Mouse (Mus musculus) liver, postnatal 0 days (tissue): ENCODE data around the gene Cars. TPM values are rescaled to one million over a fixed set of nuclear protein-coding genes. Genes with fewer than 3 reads are reported as not detected.

ENCODE experiments used
- ATAC-seq: fragments of 200-750 bp; cut with Nextera tagmentation; 2 replicates; pipeline ENCODE4 v1.8.0; 2017; ENCODE audit warnings: mild to moderate bottlenecking, moderate library complexity
- DNase-seq: peaks from one replicate; pipeline ENCODE4 v3.0.0-alpha.2; 2016
- H3K27ac ChIP-seq: fragments of 300-500 bp; sonication (generic); 2 replicates; pipeline ENCODE4 v1.5.1; 2014; ENCODE audit warnings: antibody characterized with exemption, moderate library complexity, mild to moderate bottlenecking, low read depth
- H3K27me3 ChIP-seq: fragments of 300-500 bp; sonication (generic); 2 replicates; pipeline ENCODE4 v1.6.1; 2014; ENCODE audit warnings: low read length, control low read depth, mixed read lengths; ENCODE audit not compliant: insufficient read depth
- H3K36me3 ChIP-seq: fragments of 300-500 bp; sonication (generic); replicated peaks from 2 replicates; pipeline ENCODE4 v1.6.1; 2014; ENCODE audit warnings: mild to moderate bottlenecking, control low read depth, low read length, moderate library complexity, mixed read lengths; ENCODE audit not compliant: insufficient read depth
- H3K4me1 ChIP-seq: fragments of 300-500 bp; sonication (generic); 2 replicates; pipeline ENCODE4 v1.6.1; 2014; ENCODE audit warnings: antibody characterized with exemption, mild to moderate bottlenecking, control low read depth; ENCODE audit not compliant: insufficient read depth
- H3K4me2 ChIP-seq: fragments of 300-500 bp; sonication (generic); 2 replicates; pipeline ENCODE4 v1.6.1; 2014; ENCODE audit warnings: low read depth, mild to moderate bottlenecking, low read length, moderate library complexity, mixed read lengths
- H3K4me3 ChIP-seq: fragments of 300-500 bp; sonication (generic); 2 replicates; pipeline ENCODE4 v1.5.1; 2014; ENCODE audit warnings: low read depth, low read length
- H3K9ac ChIP-seq: fragments of 300-500 bp; sonication (generic); replicated peaks from 2 replicates; pipeline ENCODE4 v1.6.1; 2014; ENCODE audit warnings: mild to moderate bottlenecking, moderate library complexity
- H3K9me3 ChIP-seq: fragments of 300-500 bp; sonication (generic); 2 replicates; pipeline ENCODE4 v1.6.1; 2016; ENCODE audit warnings: mild to moderate bottlenecking, control low read depth, low read length, mixed read lengths
- CTCF ChIP-seq: sonication (generic); IDR thresholded peaks from 2 replicates; pipeline ENCODE4 v1.5.1; 2016; ENCODE audit warnings: antibody characterized with exemption, low read depth
- EP300 ChIP-seq: IDR thresholded peaks from 2 replicates; pipeline ENCODE4 v1.6.1; 2016; ENCODE audit warnings: antibody characterized with exemption, low read depth, mild to moderate bottlenecking
- WGBS: fragments of 180-500 bp; shearing (Covaris S2); extraction: QIAGEN DNeasy Blood & Tissue Kit; methylation state at CpG from one replicate; pipeline ENCODE4 v1.1.7; 2014; ENCODE audit not compliant: insufficient replicate concordance; 5-methylcytosine and 5-hydroxymethylcytosine counted together
- microRNA-seq: library from miRNA; unstranded; fragments of <30 nt; microRNA quantifications from one replicate; pipeline ENCODE4, GENCODE M21; 2016
- polyA plus RNA-seq: library from polyadenylated mRNA; unstranded; fragments of >200 nt; fragmentation: Nextera tagmentation; extraction: Ambion mirVana; gene quantifications from 2 replicates; pipeline ENCODE4 v1.2.1, GENCODE M21; 2015

Cars gene
- polyA plus RNA-seq, 1 experiment from 2014 or later = 22.7 TPM

- DNase-seq (no peak), ATAC-seq (no peak)
- H3K4me2 ChIP-seq = no peak overlapping the region
- WGBS = 84% methylated on average over 3 of the region's 3 CpGs
- TF ChIP-seq CTCF (peak; percentile 51), EP300 (no peak)
- no peak overlapping the region for H3K9ac ChIP-seq
- no peaks in the 10 kb centered on the region for H3K27me3 ChIP-seq
- no peaks in the 10 kb centered on the region for H3K9me3 ChIP-seq
- peaks cover 23% of the 10 kb centered on the region for H3K36me3 ChIP-seq
- H3K4me1 ChIP-seq = no peaks in the 10 kb centered on the region
- no peak overlapping the region for H3K27ac ChIP-seq
- H3K4me3 ChIP-seq = no peak overlapping the region
These were observed 89.1 kb downstream of the Cars start for GRCm38 (mm10) chr7:143510593-143511334.

DNA sequence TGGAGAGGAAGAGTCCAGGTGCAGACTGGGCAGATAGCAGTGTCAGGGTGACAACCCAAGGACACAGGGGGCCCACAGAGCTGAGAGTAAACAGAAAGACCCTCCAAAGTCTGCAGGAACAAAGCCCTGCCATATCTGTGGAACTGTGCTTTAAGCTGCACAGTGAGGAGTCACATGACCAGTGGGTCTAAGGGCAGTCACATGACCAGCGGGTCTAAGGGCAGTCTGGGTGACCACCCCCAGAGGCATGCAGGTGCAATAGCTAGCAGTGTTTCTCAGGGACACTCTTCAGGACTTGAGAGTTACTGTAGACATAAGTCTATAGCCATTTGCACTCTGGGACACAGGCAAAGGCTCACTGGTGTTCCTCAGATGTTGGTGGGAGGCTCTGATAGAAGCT lies 90.3 kb downstream of the Cars start:
- ATAC-seq (no peak), DNase-seq (no peak)
- peaks cover 14% of the 10 kb centered on the region for H3K36me3 ChIP-seq
- WGBS = 53% methylated on average over 1 of the region's 1 CpGs
- no peaks in the 10 kb centered on the region for H3K27me3 ChIP-seq
- TF ChIP-seq CTCF (no peak), EP300 (no peak)
- H3K9ac ChIP-seq = no peak overlapping the region
- H3K4me3 ChIP-seq = no peak overlapping the region
- no peak overlapping the region for H3K27ac ChIP-seq
- H3K9me3 ChIP-seq = no peaks in the 10 kb centered on the region
- H3K4me2 ChIP-seq = no peak overlapping the region
- H3K4me1 ChIP-seq = no peaks in the 10 kb centered on the region

Small RNA genes lying within 50 kb of the gene (microRNA-seq; reads per million reads assigned to microRNA genes)
- gene Mir7064 = 4.1 reads per million, percentile 3 among the genes with 10 or more reads in this experiment

Other genes starting within 250 kb of the Cars start
- gene Cdkn1c, start 139.0 kb downstream of the Cars start, polyA plus RNA-seq = 36.4 and 52.4 TPM in 2 replicates
- 18.6 and 20.4 TPM in 2 replicates for gene Slc22a18, start 126.4 kb downstream of the Cars start, polyA plus RNA-seq
- 10.5 and 10.8 TPM in 2 replicates for gene Phlda2, start 96.9 kb downstream of the Cars start, polyA plus RNA-seq
- gene Nap1l4, start 51.0 kb downstream of the Cars start, polyA plus RNA-seq = 55.7 and 61.2 TPM in 2 replicates
- gene Tnfrsf26, start 28.6 kb upstream of the Cars start, polyA plus RNA-seq = 1.8 and 2.0 TPM in 2 replicates
- gene Tnfrsf22, start 49.6 kb upstream of the Cars start, polyA plus RNA-seq = 0.95 and 1.3 TPM in 2 replicates
- gene Tnfrsf23, start 85.8 kb upstream of the Cars start, polyA plus RNA-seq = 0.90 and 1.1 TPM in 2 replicates
- gene Osbpl5, start 156.9 kb upstream of the Cars start, polyA plus RNA-seq = 1.4 and 1.6 TPM in 2 replicates
- not detected in 2 replicates for gene Mrgprg, start 166.9 kb upstream of the Cars start, polyA plus RNA-seq
- gene Mrgpre, start 184.4 kb upstream of the Cars start, polyA plus RNA-seq = 0.08 and 0.15 TPM in 2 replicates
- gene Nadsyn1, start 222.8 kb upstream of the Cars start, polyA plus RNA-seq = 9.2 and 11.1 TPM in 2 replicates
- gene Dhcr7, start 223.1 kb upstream of the Cars start, polyA plus RNA-seq = 11.4 and 12.1 TPM in 2 replicates